Mouse (Mus musculus) liver, postnatal 0 days (tissue): ENCODE measurements around the gene Hivep1.

ENCODE experiments used
- CTCF ChIP-seq: sonication (generic); IDR thresholded peaks from 2 replicates; pipeline ENCODE4 v1.5.1; 2016; ENCODE audit warnings: antibody characterized with exemption, low read depth
- EP300 ChIP-seq: IDR thresholded peaks from 2 replicates; pipeline ENCODE4 v1.6.1; 2016; ENCODE audit warnings: antibody characterized with exemption, low read depth, mild to moderate bottlenecking

GRCm38 (mm10) chr13:42121777-42122682 is 70.2 kb downstream of the Hivep1 start:
- TF ChIP-seq CTCF (no peak), EP300 (no peak)
